14 mouse cellular contexts compared by ENCODE assay signal in genomic region chr6:113669821-113670220, GRCm38 (mm10). TPM values are rescaled to one million over a fixed set of nuclear protein-coding genes. Genes with fewer than 3 reads are reported as not detected.
A peak's percentile ranks its signal among the peaks of the same experiment; 100 is the strongest.
DNase-seq lines count a peak whose midpoint lies in the region; ATAC-seq and TF ChIP-seq lines count a peak whose summit lies in the region.
"Had no signal": no experiment of that assay in that cellular context is flagged by ENCODE, and none has a peak within 500 bp of the region (broad histone marks: within the 10 kb centered on the region; RNA-seq: fewer than 3 reads in every experiment).

No protein-coding gene starts in this region.

- no peaks in the 10 kb centered on the region for H3K27me3 ChIP-seq in small intestine, adult 2 months (ENCODE audit: control insufficient read depth, insufficient read depth, low read length)
- no peaks in the 10 kb centered on the region for H3K27me3 ChIP-seq in midbrain, embryonic 14.5 days (ENCODE audit: control insufficient read depth, insufficient read depth, low read length)
- H3K27me3 ChIP-seq: embryonic facial prominence, embryonic 15.5 days; kidney, embryonic 15.5 days; midbrain, embryonic 12.5 days had no signal

- 63% methylated on average over 7 of the region's 7 CpGs for WGBS in small intestine, adult 2 months
- whole genome bisulfite sequencing in midbrain, embryonic 14.5 days, result 86% methylated on average over 7 of the region's 7 CpGs

- H3K9ac ChIP-seq in midbrain, embryonic 14.5 days (replicated peaks; ENCODE audit: low read length), result no peak overlapping the region
- H3K9ac ChIP-seq: embryonic facial prominence, embryonic 15.5 days; kidney, embryonic 15.5 days; midbrain, embryonic 12.5 days had no signal

- no peak overlapping the region for H3K4me2 ChIP-seq in midbrain, embryonic 14.5 days (ENCODE audit: low read length)
- H3K4me2 ChIP-seq: embryonic facial prominence, embryonic 15.5 days; kidney, embryonic 15.5 days; midbrain, embryonic 12.5 days had no signal

- peaks cover 38% of the 10 kb centered on the region for H3K4me1 ChIP-seq in small intestine, adult 2 months (ENCODE audit: control insufficient read depth, insufficient read depth, insufficient read length, low read length)
- no peaks in the 10 kb centered on the region for H3K4me1 ChIP-seq in midbrain, embryonic 14.5 days (ENCODE audit: control insufficient read depth, insufficient read depth, low read length)

- no peak for TF ChIP-seq POLR2A in small intestine, adult 2 months (IDR thresholded peaks at IDR 0.05; ENCODE audit: low read depth, low read length)

- peaks cover 42% of the 10 kb centered on the region for H3K36me3 ChIP-seq in small intestine, adult 2 months (ENCODE audit: control insufficient read depth, insufficient read depth, low read length)
- no peaks in the 10 kb centered on the region for H3K36me3 ChIP-seq in midbrain, embryonic 14.5 days (ENCODE audit: control insufficient read depth, insufficient read depth, low read length)
- H3K36me3 ChIP-seq: embryonic facial prominence, embryonic 15.5 days; kidney, embryonic 15.5 days; midbrain, embryonic 12.5 days had no signal

- DNase-seq in gastrocnemius, adult 2 months, result peak; percentile 24
- no peak for DNase-seq in gastrocnemius, postnatal 36 days
- DNase-seq in CD4-positive helper T cell, adult 2 months (ENCODE audit: low read depth, low spot score), result peak; percentile 85
- peak; percentile 93 for DNase-seq in induced T-regulatory cell, adult 2 months (ENCODE audit: low read depth)
- DNase-seq in gastrocnemius, adult 8-10 months (ENCODE audit: low spot score in 2 of 2), result no peak
- no peak for DNase-seq in right cerebral cortex, postnatal 36 days (ENCODE audit: low spot score in 2 of 2)
- DNase-seq in midbrain, embryonic 14.5 days, result no peak
- DNase-seq: adrenal gland, postnatal 10 days; left cerebral cortex, postnatal 4 days had no signal

- ATAC-seq in midbrain, embryonic 14.5 days (ENCODE audit: low FRiP score, low TSS enrichment), result no peak

- H3K4me3 ChIP-seq in gastrocnemius, adult 2 months, result no peak overlapping the region; the same call in 1 of the 2 replicates
- H3K4me3 ChIP-seq in small intestine, adult 2 months (ENCODE audit: low read depth, low read length), result 0 out of 2 replicates have a peak overlapping the region, but pooled peaks have one; percentile 9
- H3K4me3 ChIP-seq in midbrain, embryonic 14.5 days (replicated peaks; ENCODE audit: low read depth, low read length), result no peak overlapping the region
- H3K4me3 ChIP-seq: embryonic facial prominence, embryonic 15.5 days; kidney, embryonic 15.5 days; midbrain, embryonic 12.5 days had no signal

- TF ChIP-seq CTCF in gastrocnemius, adult 2 months (IDR thresholded peaks at IDR 0.05), result no peak
- TF ChIP-seq CTCF in small intestine, adult 2 months (IDR thresholded peaks at IDR 0.05; ENCODE audit: extremely low read depth, insufficient read length, insufficient replicate concordance, low read depth, low read length), result no peak

- H3K27ac ChIP-seq in gastrocnemius, adult 2 months, result peak overlapping the region; percentile 72
- H3K27ac ChIP-seq in small intestine, adult 2 months (ENCODE audit: insufficient read depth, low read depth, low read length), result peak overlapping the region; percentile 94
- H3K27ac ChIP-seq in midbrain, embryonic 14.5 days (replicated peaks; ENCODE audit: low read depth, low read length), result no peak overlapping the region
- H3K27ac ChIP-seq: embryonic facial prominence, embryonic 15.5 days; kidney, embryonic 15.5 days; midbrain, embryonic 12.5 days had no signal

- H3K9me3 ChIP-seq in midbrain, embryonic 14.5 days (ENCODE audit: control insufficient read depth, low read length), result no peaks in the 10 kb centered on the region
- H3K9me3 ChIP-seq: embryonic facial prominence, embryonic 15.5 days; kidney, embryonic 15.5 days; midbrain, embryonic 12.5 days had no signal

- intact Hi-C loops in gastrocnemius, adult 2 months (cut with DNase I), result no loop called here
- intact Hi-C loops in gastrocnemius, postnatal 36 days (cut with DNase I), result no loop called here

RNA-seq across cellular contexts. Expression of gene Tatdn2, which starts 27.0 kb away (rescaled TPM):
- 10 to 100 TPM; 36.4 to 41.1 TPM for total RNA-seq in gastrocnemius, adult 2 months (2021)
- total RNA-seq in gastrocnemius, postnatal 36 days (2021), result 10 to 100 TPM; 30.5 to 39.6 TPM
- polyA plus RNA-seq in small intestine, adult 2 months (2012; rRNA removed), result 11.3 and 16.6 TPM in 2 replicates
- 10 to 100 TPM; 41.0 to 65.6 (median 53.0) TPM for total RNA-seq in gastrocnemius, adult 8-10 months (2022)
- 2.1 and 3.3 TPM in 2 replicates for polyA plus RNA-seq in midbrain, embryonic 14.5 days (2014; fragmentation: Nextera tagmentation; extraction: Ambion mirVana)

RNA-seq across cellular contexts. Expression of gene Irak2, which starts 31.6 kb away (rescaled TPM):
- 1 to 10 TPM; 3.9 to 6.1 TPM for total RNA-seq in gastrocnemius, adult 2 months (2021)
- 1 to 10 TPM; 3.1 to 3.9 TPM for total RNA-seq in gastrocnemius, postnatal 36 days (2021)
- polyA plus RNA-seq in small intestine, adult 2 months (2012; rRNA removed), result 35.4 and 97.6 TPM in 2 replicates
- 1 to 10 TPM; 3.3 to 7.4 (median 4.7) TPM for total RNA-seq in gastrocnemius, adult 8-10 months (2022)
- 0.42 and 1.0 TPM in 2 replicates for polyA plus RNA-seq in midbrain, embryonic 14.5 days (2014; fragmentation: Nextera tagmentation; extraction: Ambion mirVana)

RNA-seq across cellular contexts. Expression of gene Vhl, which starts 46.1 kb away (rescaled TPM):
- 1 to 10 TPM; 5.1 to 5.9 TPM for total RNA-seq in gastrocnemius, adult 2 months (2021)
- 1 to 10 TPM; 3.5 to 4.5 TPM for total RNA-seq in gastrocnemius, postnatal 36 days (2021)
- 6.0 and 7.8 TPM in 2 replicates for polyA plus RNA-seq in small intestine, adult 2 months (2012; rRNA removed)
- 1 to 10 TPM; 5.3 to 7.3 (median 6.2) TPM for total RNA-seq in gastrocnemius, adult 8-10 months (2022)
- polyA plus RNA-seq in midbrain, embryonic 14.5 days (2014; fragmentation: Nextera tagmentation; extraction: Ambion mirVana), result 74.8 and 85.2 TPM in 2 replicates

RNA-seq across cellular contexts. Expression of gene Ghrl, which starts 49.9 kb away (rescaled TPM):
- 1 to 10 TPM in 1 of 2 experiments, not detected in 1; 1.0 TPM for total RNA-seq in gastrocnemius, adult 2 months (2021)
- not detected for total RNA-seq in gastrocnemius, postnatal 36 days (2021)
- 14.0 and 50.2 TPM in 2 replicates for polyA plus RNA-seq in small intestine, adult 2 months (2012; rRNA removed)
- not detected for total RNA-seq in gastrocnemius, adult 8-10 months (2022)
- polyA plus RNA-seq in midbrain, embryonic 14.5 days (2014; fragmentation: Nextera tagmentation; extraction: Ambion mirVana), result 0.42 and 0.63 TPM in 2 replicates
- total RNA-seq: adrenal gland, postnatal 10 days; left cerebral cortex, postnatal 4 days had no signal
- polyA plus RNA-seq: gonadal fat pad, adult 2 months had no signal

Comparison
In these comparisons a context has a peak if more than half of its experiments do, and no peak if none do; other contexts are left out.
1. DNase-seq: peak in gastrocnemius, adult 2 months (single experiment), CD4-positive helper T cell, adult 2 months (single experiment) and induced T-regulatory cell, adult 2 months (single experiment); none in gastrocnemius, postnatal 36 days (0 of 2), gastrocnemius, adult 8-10 months (0 of 2), right cerebral cortex, postnatal 36 days (0 of 2) and midbrain, embryonic 14.5 days (single experiment).